Mouse (Mus musculus) spleen, embryonic (tissue): ENCODE results near the gene Bcar3.

Source experiments
- CTCF ChIA-PET: fragments of 350-600 bp; sonication (Branson Sonifier 250); formaldehyde crosslinking; loops from one replicate; lab custom pipeline; 2022; lab: Charles Lee

The Bcar3 gene

GRCm38 (mm10) chr3:122291828-122292227 lies 2.1 kb upstream of the Bcar3 start:
- CTCF ChIA-PET = interaction anchor here (0.9 kb wide), 1 partner anchor 20 kb away, joined by 4 read pairs; no protein-coding TSS in a partner anchor

- CTCF ChIA-PET = interaction anchor here (0.7 to 0.9 kb wide), 4 partner anchors 10 to 100 kb away, joined by 3 to 4 read pairs (median 4); no protein-coding TSS in a partner anchor
These were observed 1.4 kb upstream of the Bcar3 start for GRCm38 (mm10) chr3:122292300-122293222.

GRCm38 (mm10) chr3:122293223-122293953 lies 548 bp upstream of the Bcar3 start:
- CTCF ChIA-PET = interaction anchor here (0.7 to 0.9 kb wide), 4 partner anchors 11 to 100 kb away, joined by 3 to 4 read pairs (median 3); no protein-coding TSS in a partner anchor

DNA sequence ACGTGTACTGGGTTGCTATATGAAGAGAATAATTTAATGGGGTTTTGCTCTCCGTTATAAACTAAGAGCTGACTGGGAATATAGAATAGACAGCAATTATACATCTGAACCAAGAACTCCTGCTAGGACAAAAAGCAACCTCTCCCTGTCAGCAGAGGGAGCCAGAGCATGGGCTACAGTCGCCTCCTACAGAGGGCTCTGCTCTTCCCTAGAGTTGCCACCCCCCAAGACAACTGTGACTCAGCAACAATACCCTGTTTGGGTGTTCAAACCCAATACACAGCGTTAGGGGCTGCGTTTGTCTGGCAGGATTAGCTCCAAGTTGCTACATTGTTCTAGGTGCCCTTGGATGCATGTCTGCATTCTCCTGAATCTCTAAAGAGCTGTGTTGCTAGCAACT lies 1.6 kb downstream of the Bcar3 start:
- CTCF ChIA-PET = interaction anchor here (0.6 kb wide), 1 partner anchor 625 kb away, joined by 3 read pairs; no protein-coding TSS in a partner anchor

DNA sequence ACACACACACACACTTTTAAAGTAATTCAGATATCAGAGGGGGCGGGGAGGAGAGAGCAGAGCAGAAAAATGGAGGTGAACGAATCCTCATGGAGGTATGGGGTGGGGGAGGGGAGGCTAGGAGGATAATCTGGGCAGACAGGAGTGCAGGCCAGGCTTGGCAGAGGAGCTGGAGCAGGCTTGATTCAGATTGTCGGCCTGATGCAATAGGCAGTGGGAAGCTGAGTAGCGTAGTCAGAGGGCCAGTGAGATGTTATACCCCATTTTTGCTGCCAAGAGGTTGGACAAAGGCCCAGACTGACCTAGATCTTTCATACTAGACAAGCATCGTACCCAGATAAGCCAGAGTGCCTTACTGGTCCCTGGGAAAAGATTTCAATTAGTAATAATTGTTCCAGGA lies 3.0 kb downstream of the Bcar3 start:
- CTCF ChIA-PET = no interaction called here

DNA sequence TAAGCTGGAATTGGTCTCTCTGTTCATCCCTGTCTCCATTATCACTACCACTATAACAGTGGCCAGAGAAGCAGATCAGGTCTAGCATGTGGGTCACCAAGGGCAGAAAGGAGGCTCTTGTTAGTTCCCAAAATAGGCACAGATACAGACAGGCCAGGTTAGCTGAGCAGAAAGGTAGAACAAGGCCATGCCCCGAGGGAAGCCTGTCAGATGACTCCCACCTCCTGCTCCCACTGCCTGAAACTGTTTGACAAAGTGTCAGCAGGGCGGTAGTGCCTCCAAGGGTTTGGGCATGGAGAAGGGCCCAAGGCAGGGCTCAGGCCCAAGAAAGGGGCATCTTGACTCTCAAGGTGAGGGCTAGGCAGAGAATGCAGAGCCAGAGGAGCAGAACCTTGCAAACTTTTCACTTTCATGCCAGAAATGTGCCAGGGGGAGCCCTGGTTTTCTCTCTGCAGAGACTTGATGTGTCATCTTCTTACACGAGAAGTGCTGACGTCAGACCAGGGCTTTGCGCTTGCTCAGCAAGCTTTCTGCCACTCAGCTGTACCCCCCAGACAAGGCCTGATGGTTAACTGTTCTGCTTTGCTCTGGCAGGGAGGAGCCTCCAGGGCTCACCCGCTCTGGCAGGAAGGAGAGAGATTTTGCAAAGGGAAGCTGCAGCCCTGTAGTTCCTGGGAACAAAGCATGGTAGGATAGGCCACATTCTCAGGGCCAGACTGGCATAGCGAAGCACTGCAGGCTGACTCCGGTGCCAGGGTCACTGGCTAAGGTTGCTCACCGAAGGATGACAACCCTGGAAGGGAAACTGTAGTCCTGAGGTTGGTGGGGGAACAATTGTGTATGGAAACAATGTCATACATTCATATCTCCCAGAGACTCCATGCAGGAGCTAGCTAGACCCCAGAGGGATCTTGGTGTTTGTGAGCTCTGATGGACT lies 7.3 kb downstream of the Bcar3 start:
- CTCF ChIA-PET = no interaction called here

DNA sequence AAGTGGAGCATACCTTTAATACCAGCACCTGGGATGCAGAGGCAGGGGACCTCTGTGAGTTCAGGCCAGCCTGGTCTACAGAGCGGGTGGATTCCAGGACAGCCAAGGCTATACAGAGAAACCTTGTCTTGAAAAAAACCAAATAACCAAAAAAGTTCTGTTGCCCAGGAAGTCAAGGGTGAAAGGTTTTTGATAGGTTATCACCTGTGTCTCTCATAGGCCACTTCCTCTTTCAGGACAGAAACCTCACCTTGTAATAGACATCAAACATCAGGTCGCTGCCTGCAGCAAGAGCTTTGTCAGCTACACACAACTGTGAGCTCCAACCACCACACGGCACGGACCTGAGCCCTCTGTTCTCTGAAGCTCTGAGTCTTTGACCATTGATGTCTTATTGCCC lies 10.6 kb downstream of the Bcar3 start:
- CTCF ChIA-PET = no interaction called here

DNA sequence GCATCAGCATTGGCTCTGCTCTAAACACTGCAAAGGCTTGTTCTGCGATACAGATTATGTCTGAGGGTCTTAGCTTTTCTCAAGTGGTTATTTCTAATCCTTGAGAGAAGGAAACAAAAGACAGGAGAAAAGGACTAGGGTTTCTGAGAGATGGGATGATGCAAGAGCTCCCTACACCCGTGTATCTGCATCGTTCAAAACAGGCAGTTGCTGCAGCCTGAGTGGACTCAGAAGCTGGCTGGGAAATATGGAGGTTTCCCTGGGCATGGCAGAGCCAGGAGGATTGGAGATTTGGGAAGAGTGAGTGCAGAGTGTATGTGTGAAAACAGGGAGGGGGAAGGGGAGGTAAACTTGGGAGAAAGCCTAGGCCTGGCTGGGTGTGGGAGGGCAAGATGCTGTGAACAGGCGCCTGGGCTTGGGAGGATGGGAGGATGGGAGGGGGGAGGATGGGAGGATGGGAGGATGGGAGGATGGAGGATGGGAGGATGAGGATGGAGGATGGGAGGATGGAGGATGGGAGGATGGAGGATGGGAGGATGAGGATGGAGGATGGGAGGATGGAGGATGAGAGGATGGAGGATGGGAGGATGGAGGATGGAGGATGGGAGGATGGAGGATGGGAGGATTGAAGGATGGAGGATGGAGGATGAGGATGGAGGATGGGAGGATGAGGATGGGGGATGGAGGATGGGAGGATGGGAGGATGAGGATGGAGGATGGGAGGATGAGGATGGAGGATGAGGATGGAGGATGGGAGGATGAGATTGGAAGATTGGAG lies 14.1 kb downstream of the Bcar3 start:
- CTCF ChIA-PET = interaction anchor here (0.7 kb wide), 1 partner anchor 61 kb away, joined by 3 read pairs; no protein-coding TSS in a partner anchor

DNA sequence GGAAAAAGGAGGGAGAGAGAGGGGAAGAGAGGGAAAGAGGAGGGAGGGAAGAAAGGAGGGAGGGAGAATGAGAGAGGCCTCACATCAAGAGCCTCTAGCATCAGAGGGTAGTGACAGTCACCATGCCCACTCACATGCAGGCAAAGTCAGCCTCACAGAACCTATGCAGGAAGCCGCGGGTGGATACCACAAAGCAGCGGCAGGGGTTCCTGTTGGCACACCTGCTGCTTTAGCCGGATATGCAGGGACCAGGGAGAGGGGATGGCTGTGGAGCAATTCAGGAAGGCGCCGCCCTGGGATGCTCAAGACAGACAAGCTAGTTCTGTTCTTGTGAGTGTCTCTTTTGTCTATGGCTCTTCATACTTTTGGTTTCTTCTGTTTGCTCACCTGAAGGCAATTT lies 15.0 kb downstream of the Bcar3 start:
- CTCF ChIA-PET = no interaction called here

- CTCF ChIA-PET = interaction anchor here (0.7 to 1.2 kb wide), 5 partner anchors 11 to 453 kb away, joined by 3 read pairs; no protein-coding TSS in a partner anchor
These were observed 18.1 kb downstream of the Bcar3 start for GRCm38 (mm10) chr3:122312078-122312477.

DNA sequence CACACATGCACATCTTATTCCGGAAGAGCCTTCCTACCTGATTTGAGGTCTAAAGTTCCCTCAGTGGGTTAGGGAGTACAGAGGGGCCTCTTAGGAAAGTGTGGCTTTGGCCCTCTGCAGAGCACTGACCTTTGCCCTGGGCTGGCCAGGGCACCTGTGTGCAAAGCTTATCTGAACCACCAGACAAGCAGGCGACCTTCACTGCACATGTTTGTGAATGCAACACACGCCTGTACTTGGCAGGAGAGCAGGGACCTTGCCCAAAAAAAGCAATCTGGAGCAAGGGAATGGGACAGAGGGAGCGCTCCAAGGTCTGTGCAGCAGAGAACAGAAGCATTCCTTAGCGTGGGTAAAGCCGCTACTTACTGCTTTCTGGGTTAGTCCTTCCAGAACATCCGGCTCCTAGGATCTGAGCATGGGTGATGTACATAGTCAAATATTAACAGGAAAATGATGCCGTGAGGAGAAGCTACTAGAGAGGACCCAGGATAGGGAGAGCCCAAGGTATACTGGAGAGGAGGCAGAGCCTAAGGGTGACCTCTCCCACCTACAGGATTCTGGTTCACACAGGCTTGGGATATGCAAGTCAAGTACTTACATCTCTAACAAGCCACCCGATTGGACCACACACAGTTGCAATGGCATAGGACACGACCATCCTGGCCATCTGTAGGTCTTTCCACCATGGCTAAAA lies 19.1 kb downstream of the Bcar3 start:
- CTCF ChIA-PET = no interaction called here

GRCm38 (mm10) chr3:122313936-122314335 lies 20.0 kb downstream of the Bcar3 start:
- CTCF ChIA-PET = no interaction called here

DNA sequence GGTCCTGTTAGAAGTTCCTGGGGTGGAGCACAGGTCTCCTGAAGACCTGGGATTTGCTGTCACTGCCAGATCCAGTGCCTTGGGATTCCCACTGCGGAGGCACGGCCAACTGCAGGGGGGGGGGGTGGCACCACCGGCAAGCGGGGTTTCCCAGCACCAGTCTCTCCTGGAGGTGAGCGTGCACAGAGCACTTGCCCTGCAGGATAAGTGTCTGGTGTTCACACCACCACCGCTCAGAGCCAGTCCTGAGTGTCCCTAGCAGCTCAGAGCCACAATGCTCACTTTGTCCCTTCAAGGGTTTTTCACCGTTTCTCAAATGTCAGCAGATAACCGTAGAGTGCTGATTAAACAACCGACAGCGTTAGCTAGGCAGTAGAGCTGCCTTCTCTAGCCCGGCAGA lies 22.7 kb downstream of the Bcar3 start:
- CTCF ChIA-PET = no interaction called here

- CTCF ChIA-PET = no interaction called here
These were observed 23.4 kb downstream of the Bcar3 start for GRCm38 (mm10) chr3:122317339-122317738.

DNA sequence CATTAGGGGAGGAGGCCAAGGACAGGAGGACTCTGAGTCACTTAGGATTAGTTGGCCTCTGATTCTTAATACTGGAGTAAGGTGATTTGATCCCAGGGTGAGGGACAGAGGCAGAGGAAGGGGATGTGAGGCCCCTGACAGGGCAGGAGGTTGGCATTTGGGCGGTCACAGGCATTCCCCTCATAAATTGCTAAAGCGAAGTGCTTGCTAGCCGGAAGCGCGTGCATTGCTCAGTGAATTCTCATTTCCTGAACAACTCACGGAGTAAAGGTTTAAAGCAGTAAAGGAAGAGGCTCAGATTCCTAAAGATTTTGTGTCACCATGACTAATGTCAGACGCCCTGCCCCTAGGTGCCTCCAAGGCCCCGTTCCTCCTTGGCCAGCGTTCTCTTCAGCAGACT lies 28.3 kb downstream of the Bcar3 start:
- CTCF ChIA-PET = no interaction called here

GRCm38 (mm10) chr3:122323841-122324240 lies 29.9 kb downstream of the Bcar3 start:
- CTCF ChIA-PET = interaction anchor here (1.4 kb wide), 1 partner anchor 12 kb away, joined by 3 read pairs; no protein-coding TSS in a partner anchor

DNA sequence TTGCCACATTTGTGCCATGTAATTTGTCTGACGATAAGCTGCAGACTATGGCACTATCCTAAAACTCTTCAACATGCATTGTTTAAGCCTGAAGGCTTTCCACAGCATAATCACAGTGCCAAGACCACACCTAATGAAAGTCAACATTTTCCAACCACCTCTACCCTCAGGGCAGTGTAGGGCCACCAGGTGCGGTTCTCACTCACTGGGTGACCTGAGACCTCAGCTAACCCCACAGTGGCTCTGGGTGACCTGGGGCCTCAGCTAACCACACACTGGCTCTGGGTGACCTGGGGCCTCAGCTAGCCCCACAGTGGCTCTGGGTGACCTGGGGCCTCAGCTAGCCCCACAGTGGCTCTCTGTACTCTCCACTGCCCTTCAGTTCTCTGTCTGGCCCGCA lies 30.6 kb downstream of the Bcar3 start:
- CTCF ChIA-PET = no interaction called here

DNA sequence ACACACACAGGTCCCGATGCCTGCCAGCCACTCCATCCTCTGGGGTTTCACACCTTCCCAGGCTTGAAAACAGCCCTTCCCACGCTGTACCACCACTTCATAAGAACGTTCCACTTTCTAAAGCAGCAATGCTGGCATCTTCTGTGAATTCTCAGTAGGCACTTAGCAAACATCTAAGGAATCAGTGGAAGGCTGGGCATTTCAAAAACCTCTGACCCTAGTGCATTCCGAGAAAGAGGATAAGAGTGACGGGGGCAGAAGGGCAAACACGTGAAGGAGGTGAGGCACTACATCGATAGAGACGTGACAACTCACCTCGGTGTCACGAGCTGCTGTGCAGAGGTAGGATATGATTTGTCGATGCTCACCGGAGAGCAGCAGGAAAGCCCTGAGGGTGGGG lies 36.5 kb downstream of the Bcar3 start:
- CTCF ChIA-PET = no interaction called here

DNA sequence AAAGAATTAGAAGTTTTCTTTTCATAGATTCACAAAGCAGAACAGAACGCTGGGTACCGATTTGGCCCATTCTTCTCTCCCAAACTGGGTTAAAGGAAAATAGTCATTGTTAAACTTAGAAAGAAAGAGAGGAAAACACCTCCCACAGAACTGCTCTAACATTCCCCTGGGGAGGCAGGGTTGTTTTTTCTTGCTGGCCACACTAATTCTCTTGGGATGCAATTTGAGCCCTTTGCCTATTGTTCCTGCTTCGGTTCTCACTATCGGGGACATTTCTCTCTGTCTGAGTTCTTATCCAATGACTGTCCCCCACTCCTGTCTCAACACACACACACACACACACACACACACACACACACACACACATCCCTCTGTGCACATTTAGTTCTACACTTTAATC lies 39.6 kb downstream of the Bcar3 start:
- CTCF ChIA-PET = no interaction called here

- CTCF ChIA-PET = no interaction called here
These were observed 40.0 kb downstream of the Bcar3 start for GRCm38 (mm10) chr3:122333902-122334301.
